Mouse (Mus musculus): ENCODE data around the gene Riiad1. TPM values are rescaled to one million over a fixed set of nuclear protein-coding genes. Genes with fewer than 3 reads are reported as not detected.

The Riiad1 gene
- not detected in 2 replicates for total RNA-seq (2017)

GRCm38 (mm10) chr3:94480291-94480884 lies at the start of gene Riiad1:
TSS of gene Riiad1 (minus strand) at chr3:94480341.
- no peak for ATAC-seq (replicated peaks in 1 of 2; ENCODE audit: insufficient read depth in 1 of 2, low FRiP score in 2 of 2, low TSS enrichment in 1 of 2, low read depth in 1 of 2, poor library complexity in 2 of 2, severe bottlenecking in 2 of 2)

GRCm38 (mm10) chr3:94526731-94527130 lies 46.6 kb upstream of the Riiad1 start:
- ATAC-seq (replicated peaks in 1 of 2; ENCODE audit: insufficient read depth in 1 of 2, low FRiP score in 2 of 2, low TSS enrichment in 1 of 2, low read depth in 1 of 2, poor library complexity in 2 of 2, severe bottlenecking in 2 of 2), result no peak

DNA sequence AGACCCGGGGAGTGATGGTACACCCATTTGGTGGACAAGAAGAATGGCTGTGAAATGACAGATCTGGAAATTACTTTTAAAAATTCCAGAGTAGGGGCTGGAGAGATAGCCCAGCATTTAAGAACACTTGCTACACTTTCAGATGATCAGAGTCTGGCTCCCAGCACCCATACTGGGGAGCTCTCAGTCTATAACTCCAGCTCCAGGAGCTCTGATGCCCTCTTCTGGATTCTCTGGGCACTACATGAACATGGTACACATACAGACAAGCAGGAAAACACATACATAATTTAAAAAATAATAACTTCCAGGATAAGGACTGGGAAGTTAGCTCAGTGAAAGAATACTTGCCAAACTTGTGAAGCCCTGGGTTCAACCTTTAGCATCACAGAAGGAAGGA lies 26.5 kb upstream of the Riiad1 start:
- ATAC-seq (replicated peaks in 1 of 2; ENCODE audit: insufficient read depth in 1 of 2, low FRiP score in 2 of 2, low TSS enrichment in 1 of 2, low read depth in 1 of 2, poor library complexity in 2 of 2, severe bottlenecking in 2 of 2), result no peak

- ATAC-seq (replicated peaks in 1 of 2; ENCODE audit: insufficient read depth in 1 of 2, low FRiP score in 2 of 2, low TSS enrichment in 1 of 2, low read depth in 1 of 2, poor library complexity in 2 of 2, severe bottlenecking in 2 of 2), result peak; percentile 59 to 66; a peak in 3 of 4 replicates
Observed at GRCm38 (mm10) chr3:94502243-94502642, 22.1 kb upstream of the Riiad1 start.

- no peak for ATAC-seq (replicated peaks in 1 of 2; ENCODE audit: insufficient read depth in 1 of 2, low FRiP score in 2 of 2, low TSS enrichment in 1 of 2, low read depth in 1 of 2, poor library complexity in 2 of 2, severe bottlenecking in 2 of 2)
Observed at GRCm38 (mm10) chr3:94497162-94497561, 17.0 kb upstream of the Riiad1 start.

DNA sequence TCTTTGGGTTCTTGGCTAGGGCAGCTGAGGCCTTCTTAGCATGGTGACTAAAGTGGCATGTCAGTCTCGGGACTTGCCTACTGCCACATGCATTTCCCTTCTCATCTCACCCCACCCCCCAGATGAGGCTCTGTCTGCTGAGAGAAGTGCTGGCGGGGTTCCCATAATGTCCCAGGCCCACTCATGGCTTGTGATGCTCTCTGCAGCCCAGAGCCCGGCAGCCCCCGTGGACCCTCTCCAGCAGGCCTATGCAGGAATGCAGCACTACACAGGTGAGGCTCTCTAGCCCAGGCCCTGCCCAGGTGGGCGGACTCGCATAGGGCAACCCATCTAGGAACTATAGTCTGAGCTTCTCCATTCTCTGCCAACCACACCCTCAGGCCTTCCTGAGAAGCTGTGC lies 7.4 kb upstream of the Riiad1 start:
- ATAC-seq (replicated peaks in 1 of 2; ENCODE audit: insufficient read depth in 1 of 2, low FRiP score in 2 of 2, low TSS enrichment in 1 of 2, low read depth in 1 of 2, poor library complexity in 2 of 2, severe bottlenecking in 2 of 2), result no peak

- no peak for ATAC-seq (replicated peaks in 1 of 2; ENCODE audit: insufficient read depth in 1 of 2, low FRiP score in 2 of 2, low TSS enrichment in 1 of 2, low read depth in 1 of 2, poor library complexity in 2 of 2, severe bottlenecking in 2 of 2)
Observed at GRCm38 (mm10) chr3:94485922-94486321, 5.8 kb upstream of the Riiad1 start.

DNA sequence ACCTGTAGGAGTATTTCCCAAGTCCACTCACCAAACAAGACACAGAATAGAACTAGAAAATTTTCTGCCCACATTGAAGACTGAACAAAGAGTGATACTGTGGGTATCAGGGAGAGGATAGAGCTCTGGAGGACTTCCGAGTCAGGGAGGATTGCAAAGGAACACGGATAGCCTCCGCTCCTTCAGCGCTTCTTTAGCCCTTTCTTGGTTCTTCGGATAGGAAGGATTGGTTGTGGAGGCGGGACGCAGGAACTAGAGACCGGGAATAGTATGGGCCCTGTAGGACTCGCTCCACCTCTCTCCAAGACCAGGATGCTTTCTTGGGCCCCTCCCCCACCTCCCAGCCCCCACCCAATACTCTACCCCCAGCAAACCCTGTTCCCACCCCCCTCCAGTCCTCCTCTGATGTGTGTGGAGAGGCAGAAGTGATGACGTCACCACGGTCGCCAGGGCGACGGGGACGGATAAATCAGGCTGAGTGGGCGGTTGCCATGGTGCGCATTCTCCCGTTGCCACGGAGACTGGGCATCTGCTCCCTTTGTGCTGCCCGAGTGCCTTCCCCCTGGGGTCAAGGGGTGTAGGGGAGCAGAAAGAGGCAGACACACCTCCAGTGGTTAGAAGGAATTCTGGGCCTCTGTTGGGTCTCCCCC lies 3.8 kb upstream of the Riiad1 start:
- no peak for ATAC-seq (replicated peaks in 1 of 2; ENCODE audit: insufficient read depth in 1 of 2, low FRiP score in 2 of 2, low TSS enrichment in 1 of 2, low read depth in 1 of 2, poor library complexity in 2 of 2, severe bottlenecking in 2 of 2)

DNA sequence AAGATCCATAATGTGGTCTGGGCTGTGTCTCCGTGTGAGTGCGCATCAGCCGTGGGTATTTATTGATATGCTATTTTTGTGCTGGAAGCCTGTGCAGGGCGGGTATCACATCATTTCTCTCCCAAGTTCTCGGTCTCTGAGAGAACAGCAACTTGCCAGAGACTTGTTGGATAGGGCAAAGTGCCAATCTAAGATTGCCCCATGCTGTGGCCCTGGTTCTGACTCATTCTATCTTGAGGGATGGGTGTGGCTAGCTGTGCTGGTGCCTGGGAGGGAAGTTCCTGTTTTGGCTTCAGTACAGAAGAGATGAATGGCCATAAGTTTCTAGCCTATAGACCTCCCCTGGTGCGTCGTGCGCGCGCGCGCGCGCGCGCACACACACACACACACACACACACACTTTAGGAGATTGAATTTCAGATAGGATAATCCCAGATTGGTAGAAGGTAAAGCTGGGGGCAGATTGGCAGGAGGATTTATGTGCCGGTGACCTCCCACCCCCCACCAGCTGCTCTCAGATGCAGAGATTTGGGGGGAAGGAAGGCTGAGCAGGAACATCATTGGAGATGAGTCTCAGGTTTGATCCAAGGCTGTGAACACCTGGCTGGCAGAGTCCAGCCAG lies 2.7 kb upstream of the Riiad1 start:
- ATAC-seq (replicated peaks in 1 of 2; ENCODE audit: insufficient read depth in 1 of 2, low FRiP score in 2 of 2, low TSS enrichment in 1 of 2, low read depth in 1 of 2, poor library complexity in 2 of 2, severe bottlenecking in 2 of 2), result peak; percentile 6 to 41; a peak in 1 of 4 replicates

DNA sequence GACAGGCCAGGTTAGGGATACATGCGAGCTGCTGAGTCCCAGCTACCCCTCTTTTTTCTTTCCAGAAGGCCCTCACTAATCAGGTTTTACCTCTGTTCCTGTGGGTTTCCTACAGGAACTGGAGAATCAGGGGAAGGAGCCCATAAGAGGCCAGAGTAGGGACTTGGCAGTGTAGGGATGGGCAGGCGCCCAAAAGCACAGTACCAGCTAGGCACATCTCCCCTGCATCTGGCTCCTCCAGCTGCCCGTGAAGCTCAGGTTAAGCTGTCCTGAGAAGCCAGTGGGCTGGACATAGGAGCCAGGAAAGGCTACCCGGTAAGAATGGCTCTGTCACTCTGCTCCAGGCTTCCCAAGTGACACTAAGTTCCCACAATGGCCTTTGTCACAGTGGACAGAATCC lies 1.3 kb upstream of the Riiad1 start:
- ATAC-seq (replicated peaks in 1 of 2; ENCODE audit: insufficient read depth in 1 of 2, low FRiP score in 2 of 2, low TSS enrichment in 1 of 2, low read depth in 1 of 2, poor library complexity in 2 of 2, severe bottlenecking in 2 of 2), result no peak

DNA sequence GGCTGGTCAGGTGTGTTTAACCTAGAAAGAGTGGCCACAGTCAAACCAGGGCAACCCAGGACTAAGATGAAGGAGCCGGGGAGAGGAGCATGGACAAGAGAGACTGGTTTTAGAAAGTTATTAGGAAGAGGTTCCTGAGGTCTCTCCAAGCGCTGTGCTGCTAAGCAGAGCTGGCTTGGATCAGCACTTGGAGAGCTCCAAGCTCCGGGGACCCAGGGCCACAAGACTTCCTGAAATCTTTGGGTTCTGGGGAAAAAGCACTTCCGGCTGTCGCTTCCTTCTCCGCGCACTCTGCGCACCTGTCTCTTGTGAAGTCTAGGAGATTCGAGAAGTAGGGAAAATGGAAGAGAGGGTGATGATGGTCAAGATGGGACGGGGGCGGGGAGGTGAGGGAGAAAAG lies 577 bp downstream of the Riiad1 start:
- 0 out of 4 replicates have a peak, but pooled peaks of 1 of the 2 experiments have one; percentile 29 for ATAC-seq (replicated peaks in 1 of 2; ENCODE audit: insufficient read depth in 1 of 2, low FRiP score in 2 of 2, low TSS enrichment in 1 of 2, low read depth in 1 of 2, poor library complexity in 2 of 2, severe bottlenecking in 2 of 2)

DNA sequence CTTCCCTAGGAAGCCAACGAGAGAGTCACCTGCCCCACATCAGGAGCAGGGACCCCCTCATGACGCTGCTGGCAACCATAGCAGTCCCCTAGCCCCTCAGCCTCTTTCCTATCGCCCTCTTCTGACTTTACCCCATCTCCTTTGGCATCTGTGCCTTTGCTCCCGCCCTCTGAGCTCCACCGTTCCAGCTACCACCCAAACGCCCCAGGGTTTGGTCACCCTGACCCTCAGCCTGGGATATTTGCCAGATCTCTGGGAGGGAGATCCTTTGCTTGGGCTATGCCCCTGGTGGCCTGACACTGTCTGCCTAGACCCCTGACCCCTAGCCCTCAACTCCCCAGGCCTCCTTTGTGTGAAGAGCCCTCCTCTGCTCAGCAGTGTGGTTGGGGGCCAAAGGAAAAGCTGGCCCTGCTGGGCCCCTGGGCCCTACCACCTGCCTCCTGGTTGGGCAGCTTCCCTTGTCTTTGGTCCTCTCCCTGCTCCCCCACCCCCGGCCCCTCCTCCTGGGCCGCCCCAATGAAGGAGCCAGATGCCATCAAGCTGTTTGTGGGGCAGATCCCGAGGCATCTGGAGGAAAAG lies 1.5 kb downstream of the Riiad1 start:
- ATAC-seq (replicated peaks in 1 of 2; ENCODE audit: insufficient read depth in 1 of 2, low FRiP score in 2 of 2, low TSS enrichment in 1 of 2, low read depth in 1 of 2, poor library complexity in 2 of 2, severe bottlenecking in 2 of 2), result no peak

DNA sequence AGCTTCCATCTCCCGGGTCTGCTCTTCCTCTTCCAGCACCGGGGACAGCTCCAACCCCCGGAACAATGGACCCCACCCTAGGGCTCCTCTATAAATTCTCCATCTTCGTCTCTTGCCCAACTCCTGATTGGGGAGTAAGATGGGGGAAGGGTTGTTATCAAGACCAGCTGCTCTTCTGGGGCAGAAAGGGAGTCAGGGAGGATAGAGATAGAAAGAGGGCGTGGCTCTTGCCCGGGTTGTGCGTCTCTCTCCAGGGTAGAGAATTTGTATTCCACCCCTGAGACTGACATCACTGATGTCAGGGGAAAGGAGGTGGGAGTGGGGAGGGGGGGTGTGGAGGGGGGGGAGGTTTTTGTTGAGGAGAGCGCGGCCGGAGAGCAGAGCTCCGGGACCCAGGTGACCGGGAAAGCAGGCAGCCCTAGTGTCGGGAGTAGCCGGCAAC lies 2.1 kb downstream of the Riiad1 start, which contains the start of gene Celf3:
Gene Celf3, plus strand, starts transcription at position 315 of the 442 bp plus-strand sequence.
- ATAC-seq (replicated peaks in 1 of 2; ENCODE audit: insufficient read depth in 1 of 2, low FRiP score in 2 of 2, low TSS enrichment in 1 of 2, low read depth in 1 of 2, poor library complexity in 2 of 2, severe bottlenecking in 2 of 2), result no peak

- no peak for ATAC-seq (replicated peaks in 1 of 2; ENCODE audit: insufficient read depth in 1 of 2, low FRiP score in 2 of 2, low TSS enrichment in 1 of 2, low read depth in 1 of 2, poor library complexity in 2 of 2, severe bottlenecking in 2 of 2)
Observed at GRCm38 (mm10) chr3:94477444-94477843, 2.7 kb downstream of the Riiad1 start.

- ATAC-seq (replicated peaks in 1 of 2; ENCODE audit: insufficient read depth in 1 of 2, low FRiP score in 2 of 2, low TSS enrichment in 1 of 2, low read depth in 1 of 2, poor library complexity in 2 of 2, severe bottlenecking in 2 of 2), result no peak
Observed at GRCm38 (mm10) chr3:94476301-94477035, 3.7 kb downstream of the Riiad1 start.

DNA sequence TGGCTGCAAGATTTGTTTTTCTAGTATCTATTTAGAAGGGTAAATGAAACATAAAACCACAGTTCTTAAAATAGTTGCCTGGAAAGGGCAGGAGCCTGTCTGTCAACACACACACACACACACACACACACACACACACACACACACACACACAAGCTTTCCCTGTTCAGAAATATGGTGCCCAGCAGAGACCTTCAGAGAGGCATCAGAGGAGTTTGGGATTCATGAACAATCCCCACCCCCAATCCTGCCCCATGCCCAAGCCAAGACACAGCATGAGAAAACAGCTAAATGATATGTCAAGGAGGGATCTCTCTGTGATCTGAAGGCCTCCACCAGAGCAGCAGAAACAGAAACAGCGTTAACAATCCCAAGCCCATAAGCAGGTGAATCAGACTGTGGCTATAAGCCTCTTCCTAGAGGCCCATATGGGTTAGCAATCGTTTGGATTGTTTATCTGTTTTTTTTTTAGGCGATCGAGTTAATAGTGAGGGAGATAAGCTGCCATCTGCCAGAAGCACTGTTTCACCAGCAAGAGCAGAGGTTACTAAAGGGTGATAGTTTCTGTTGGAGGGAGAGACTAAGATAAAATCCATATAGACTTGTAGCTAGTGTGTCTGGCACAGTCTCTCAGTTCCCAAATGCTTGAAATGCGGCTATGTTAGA lies 6.4 kb downstream of the Riiad1 start:
- ATAC-seq (replicated peaks in 1 of 2; ENCODE audit: insufficient read depth in 1 of 2, low FRiP score in 2 of 2, low TSS enrichment in 1 of 2, low read depth in 1 of 2, poor library complexity in 2 of 2, severe bottlenecking in 2 of 2), result no peak

- ATAC-seq (replicated peaks in 1 of 2; ENCODE audit: insufficient read depth in 1 of 2, low FRiP score in 2 of 2, low TSS enrichment in 1 of 2, low read depth in 1 of 2, poor library complexity in 2 of 2, severe bottlenecking in 2 of 2), result no peak
Observed at GRCm38 (mm10) chr3:94473115-94473505, 7.0 kb downstream of the Riiad1 start.

All from hematopoietic stem cell, adult 5-6 weeks (primary cell).